Mouse (Mus musculus): ENCODE data around the gene Edem1. TPM values are rescaled to one million over a fixed set of nuclear protein-coding genes. Genes with fewer than 3 reads are reported as not detected.

Gene Edem1
- polyA plus RNA-seq, 1 experiment = 240 TPM

- Histone ChIP-seq H3K27ac (ENCODE audit: insufficient read depth, low read depth, low read length) (no peak overlapping the region), H3K4me1 (ENCODE audit: control insufficient read depth, insufficient read depth, low read length) (peaks cover 13% of the 10 kb centered on the region), H3K4me3 (ENCODE audit: insufficient read depth, low read depth, low read length) (no peak overlapping the region)
- WGBS = 25% methylated on average over 1 of the region's 1 CpGs
- TF ChIP-seq CTCF (IDR thresholded peaks at IDR 0.05; ENCODE audit: insufficient read depth, low read depth, low read length) = no peak
Measured at GRCm38 (mm10) chr6:108795912-108796311, 32.5 kb upstream of the Edem1 start.

- Histone ChIP-seq H3K27ac (ENCODE audit: insufficient read depth, low read depth, low read length) (no peak overlapping the region), H3K4me3 (ENCODE audit: insufficient read depth, low read depth, low read length) (no peak overlapping the region), H3K4me1 (ENCODE audit: control insufficient read depth, insufficient read depth, low read length) (peaks cover 12% of the 10 kb centered on the region)
- TF ChIP-seq CTCF (IDR thresholded peaks at IDR 0.05; ENCODE audit: insufficient read depth, low read depth, low read length) (no peak), POLR2A (IDR thresholded peaks at IDR 0.05; ENCODE audit: insufficient read depth, low read depth, low read length) (no peak)
- 46% methylated on average over 2 of the region's 2 CpGs for WGBS
Measured at GRCm38 (mm10) chr6:108796706-108797105, 31.7 kb upstream of the Edem1 start.

GRCm38 (mm10) chr6:108805194-108805593 lies 23.2 kb upstream of the Edem1 start:
- 20% methylated on average over 1 of the region's 1 CpGs for WGBS
- no peak overlapping the region for H3K27ac ChIP-seq (ENCODE audit: insufficient read depth, low read depth, low read length)
- H3K4me1 ChIP-seq (ENCODE audit: control insufficient read depth, insufficient read depth, low read length) = peaks cover 6% of the 10 kb centered on the region
- no peak overlapping the region for H3K4me3 ChIP-seq (ENCODE audit: insufficient read depth, low read depth, low read length)
- TF ChIP-seq CTCF (IDR thresholded peaks at IDR 0.05; ENCODE audit: insufficient read depth, low read depth, low read length) (no peak), POLR2A (IDR thresholded peaks at IDR 0.05; ENCODE audit: insufficient read depth, low read depth, low read length) (no peak)

GRCm38 (mm10) chr6:108805871-108806270 lies 22.6 kb upstream of the Edem1 start:
- no peak overlapping the region for H3K27ac ChIP-seq (ENCODE audit: insufficient read depth, low read depth, low read length)
- TF ChIP-seq CTCF (IDR thresholded peaks at IDR 0.05; ENCODE audit: insufficient read depth, low read depth, low read length) = no peak
- no peak for TF ChIP-seq POLR2A (IDR thresholded peaks at IDR 0.05; ENCODE audit: insufficient read depth, low read depth, low read length)
- 89% methylated on average over 7 of the region's 7 CpGs for WGBS
- peaks cover 8% of the 10 kb centered on the region for H3K4me1 ChIP-seq (ENCODE audit: control insufficient read depth, insufficient read depth, low read length)
- H3K4me3 ChIP-seq (ENCODE audit: insufficient read depth, low read depth, low read length) = no peak overlapping the region

- 75% methylated on average over 3 of the region's 3 CpGs for WGBS
- Histone ChIP-seq H3K4me1 (ENCODE audit: control insufficient read depth, insufficient read depth, low read length) (peaks cover 8% of the 10 kb centered on the region), H3K27ac (ENCODE audit: insufficient read depth, low read depth, low read length) (no peak overlapping the region), H3K4me3 (ENCODE audit: insufficient read depth, low read depth, low read length) (no peak overlapping the region)
- TF ChIP-seq CTCF (IDR thresholded peaks at IDR 0.05; ENCODE audit: insufficient read depth, low read depth, low read length) (no peak), POLR2A (IDR thresholded peaks at IDR 0.05; ENCODE audit: insufficient read depth, low read depth, low read length) (no peak)
Measured at GRCm38 (mm10) chr6:108807446-108807845, 21.0 kb upstream of the Edem1 start.

GRCm38 (mm10) chr6:108808786-108809185 lies 19.7 kb upstream of the Edem1 start:
- WGBS = 82% methylated on average over 1 of the region's 1 CpGs

GRCm38 (mm10) chr6:108810237-108810636 lies 18.2 kb upstream of the Edem1 start:
- peaks cover 6% of the 10 kb centered on the region for H3K4me1 ChIP-seq (ENCODE audit: control insufficient read depth, insufficient read depth, low read length)
- 66% methylated on average over 10 of the region's 10 CpGs for WGBS
- TF ChIP-seq POLR2A (IDR thresholded peaks at IDR 0.05; ENCODE audit: insufficient read depth, low read depth, low read length) = no peak
- TF ChIP-seq CTCF (IDR thresholded peaks at IDR 0.05; ENCODE audit: insufficient read depth, low read depth, low read length) = no peak
- H3K27ac ChIP-seq (ENCODE audit: insufficient read depth, low read depth, low read length) = no peak overlapping the region
- no peak overlapping the region for H3K4me3 ChIP-seq (ENCODE audit: insufficient read depth, low read depth, low read length)

More at GRCm38 (mm10) chr6:108808786-108809185, 19.7 kb upstream of the Edem1 start:
- Histone ChIP-seq H3K4me1 (ENCODE audit: control insufficient read depth, insufficient read depth, low read length) (peaks cover 8% of the 10 kb centered on the region), H3K27ac (ENCODE audit: insufficient read depth, low read depth, low read length) (no peak overlapping the region), H3K4me3 (ENCODE audit: insufficient read depth, low read depth, low read length) (no peak overlapping the region)
- TF ChIP-seq POLR2A (IDR thresholded peaks at IDR 0.05; ENCODE audit: insufficient read depth, low read depth, low read length) (no peak), CTCF (IDR thresholded peaks at IDR 0.05; ENCODE audit: insufficient read depth, low read depth, low read length) (no peak)

- Histone ChIP-seq H3K4me1 (ENCODE audit: control insufficient read depth, insufficient read depth, low read length) (peaks cover 6% of the 10 kb centered on the region), H3K4me3 (ENCODE audit: insufficient read depth, low read depth, low read length) (no peak overlapping the region), H3K27ac (ENCODE audit: insufficient read depth, low read depth, low read length) (no peak overlapping the region)
- 55% methylated on average over 2 of the region's 2 CpGs for WGBS
- TF ChIP-seq CTCF (IDR thresholded peaks at IDR 0.05; ENCODE audit: insufficient read depth, low read depth, low read length) (no peak), POLR2A (IDR thresholded peaks at IDR 0.05; ENCODE audit: insufficient read depth, low read depth, low read length) (no peak)
Measured at GRCm38 (mm10) chr6:108812134-108812533, 16.3 kb upstream of the Edem1 start.

GRCm38 (mm10) chr6:108817510-108817909 lies 10.9 kb upstream of the Edem1 start:
- Histone ChIP-seq H3K4me1 (ENCODE audit: control insufficient read depth, insufficient read depth, low read length) (peaks cover 2% of the 10 kb centered on the region; the same call in 1 of the 2 replicates), H3K4me3 (ENCODE audit: insufficient read depth, low read depth, low read length) (no peak overlapping the region), H3K27ac (ENCODE audit: insufficient read depth, low read depth, low read length) (no peak overlapping the region)
- TF ChIP-seq POLR2A (IDR thresholded peaks at IDR 0.05; ENCODE audit: insufficient read depth, low read depth, low read length) (no peak), CTCF (IDR thresholded peaks at IDR 0.05; ENCODE audit: insufficient read depth, low read depth, low read length) (no peak)
- WGBS = 45% methylated on average over 4 of the region's 4 CpGs

All from olfactory bulb, adult 2 months (tissue).